Mouse (Mus musculus): ENCODE measurements at regions not wholly inside any gene's neighbourhood (a gene's known extent, or its start where the extent isn't known, plus 50 kb on each side); places are given as distances from the start of the nearest gene placed in this dataset.
A peak's percentile ranks its signal among the peaks of the same experiment; 100 is the strongest.

- TF ChIP-seq POLR2A (IDR thresholded peaks at IDR 0.05; ENCODE audit: borderline replicate concordance, extremely low read depth, insufficient read depth, insufficient read length, poor library complexity, severe bottlenecking) (no peak), CTCF (IDR thresholded peaks at IDR 0.05; ENCODE audit: borderline replicate concordance, extremely low read depth, insufficient read depth, insufficient read length) (no peak)
- DNase-seq (ENCODE audit: low read depth): no peak
Measured at GRCm38 (mm10) chr17:59429189-59429588, 416.0 kb upstream of the Nudt12 start.

DNA sequence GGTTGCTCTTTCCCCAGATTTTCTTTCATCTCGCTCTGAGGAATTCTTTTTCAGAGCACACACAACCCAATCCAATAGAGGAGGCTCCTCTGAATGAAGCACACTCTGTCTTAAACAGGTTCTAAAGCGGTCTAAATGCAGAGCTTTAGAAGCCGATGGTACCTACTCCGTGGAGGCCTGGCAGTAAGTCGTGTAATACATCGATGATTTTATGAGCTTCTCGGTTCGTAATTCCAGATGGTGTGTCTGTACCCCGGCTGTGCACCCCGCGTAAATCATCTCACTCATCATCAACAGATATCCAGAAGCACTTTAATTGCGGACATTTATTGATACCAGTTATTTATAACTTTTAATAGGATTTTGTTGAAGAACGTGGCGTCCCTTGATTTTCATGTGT lies 408.3 kb upstream of the Nudt12 start:
- DNase-seq (ENCODE audit: low read depth): no peak

GRCm38 (mm10) chr17:59409315-59409714 lies 396.1 kb upstream of the Nudt12 start:
- DNase-seq (ENCODE audit: low read depth): no peak
- no peak for TF ChIP-seq POLR2A (IDR thresholded peaks at IDR 0.05; ENCODE audit: borderline replicate concordance, extremely low read depth, insufficient read depth, insufficient read length, poor library complexity, severe bottlenecking)

More for the DNA sequence above, 408.3 kb upstream of the Nudt12 start:
- no peak for TF ChIP-seq CTCF (IDR thresholded peaks at IDR 0.05; ENCODE audit: borderline replicate concordance, extremely low read depth, insufficient read depth, insufficient read length)
- no peak for TF ChIP-seq POLR2A (IDR thresholded peaks at IDR 0.05; ENCODE audit: borderline replicate concordance, extremely low read depth, insufficient read depth, insufficient read length, poor library complexity, severe bottlenecking)

DNA sequence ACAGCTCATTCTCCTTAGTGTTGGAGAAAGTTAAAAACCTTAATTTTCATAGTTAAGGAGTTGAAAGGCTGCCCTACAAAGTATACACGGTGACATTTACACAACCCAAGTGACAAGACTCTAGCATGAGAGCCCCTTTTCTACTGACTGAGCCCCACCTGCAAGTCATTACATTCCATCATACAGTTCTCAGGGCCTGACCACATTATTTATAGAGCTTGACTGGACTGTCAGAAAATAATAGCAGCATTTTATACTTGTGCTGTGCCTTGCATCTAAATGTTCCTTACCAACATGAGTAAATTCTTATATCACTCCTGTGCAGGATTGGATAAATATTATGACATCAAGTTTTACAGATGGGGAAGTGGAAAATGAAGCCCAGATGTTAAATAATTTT lies 391.4 kb upstream of the Nudt12 start:
- no peak for DNase-seq (ENCODE audit: low read depth)
- TF ChIP-seq POLR2A (IDR thresholded peaks at IDR 0.05; ENCODE audit: borderline replicate concordance, extremely low read depth, insufficient read depth, insufficient read length, poor library complexity, severe bottlenecking) (no peak), CTCF (IDR thresholded peaks at IDR 0.05; ENCODE audit: borderline replicate concordance, extremely low read depth, insufficient read depth, insufficient read length) (no peak)

- no peak for DNase-seq (ENCODE audit: low read depth)
- no peak for TF ChIP-seq CTCF (IDR thresholded peaks at IDR 0.05; ENCODE audit: borderline replicate concordance, extremely low read depth, insufficient read depth, insufficient read length)
- TF ChIP-seq POLR2A (IDR thresholded peaks at IDR 0.05; ENCODE audit: borderline replicate concordance, extremely low read depth, insufficient read depth, insufficient read length, poor library complexity, severe bottlenecking): no peak
Measured at GRCm38 (mm10) chr17:59397404-59397803, 384.2 kb upstream of the Nudt12 start.

GRCm38 (mm10) chr17:59383107-59383438 lies 369.9 kb upstream of the Nudt12 start:
- DNase-seq (ENCODE audit: low read depth): no peak

DNA sequence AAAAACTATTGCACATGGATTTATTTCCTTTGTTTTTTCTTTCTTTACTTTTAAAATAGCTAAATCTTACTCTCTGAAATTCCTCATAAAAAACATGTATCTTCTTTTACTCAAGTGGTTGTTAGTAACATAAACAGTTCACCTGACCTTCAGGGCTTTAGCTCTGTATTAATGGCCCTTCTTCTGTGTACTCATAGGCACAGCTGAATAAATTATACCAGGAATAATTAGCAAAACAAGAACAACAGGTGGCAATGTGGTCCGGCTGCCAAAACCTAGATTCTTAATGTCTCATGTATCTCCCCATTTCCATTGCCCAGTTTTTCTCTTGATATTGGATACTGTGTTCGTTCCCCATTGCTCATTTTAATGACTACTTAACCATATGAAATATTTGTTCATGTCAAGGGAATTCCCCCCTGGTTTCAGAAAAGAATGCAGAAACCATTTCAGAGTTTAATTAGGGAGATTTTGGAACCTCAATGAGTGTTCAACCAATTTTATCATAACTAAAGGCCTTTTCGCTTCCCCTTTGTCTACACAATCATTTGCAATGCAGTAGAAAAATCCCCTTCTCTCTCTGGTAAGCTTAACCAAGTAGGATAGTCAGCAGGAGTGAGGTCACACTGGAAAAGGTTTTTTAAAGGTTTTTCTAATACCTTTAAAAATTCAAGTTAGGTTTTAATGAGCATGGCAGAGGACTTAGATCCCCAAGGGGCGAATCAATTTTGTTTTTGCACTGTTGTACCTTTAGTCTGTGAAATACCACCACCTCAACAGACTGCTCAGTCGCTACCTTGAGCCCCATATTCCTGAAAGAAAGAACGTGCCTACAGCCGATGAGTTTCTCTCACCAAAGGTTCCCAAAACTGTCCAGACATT lies 369.3 kb upstream of the Nudt12 start:
- peak; percentile 67 for DNase-seq (ENCODE audit: low read depth)
- TF ChIP-seq POLR2A (IDR thresholded peaks at IDR 0.05; ENCODE audit: borderline replicate concordance, extremely low read depth, insufficient read depth, insufficient read length, poor library complexity, severe bottlenecking) (no peak), CTCF (IDR thresholded peaks at IDR 0.05; ENCODE audit: borderline replicate concordance, extremely low read depth, insufficient read depth, insufficient read length) (no peak)

More at GRCm38 (mm10) chr17:59383107-59383438, 369.9 kb upstream of the Nudt12 start:
- TF ChIP-seq POLR2A (IDR thresholded peaks at IDR 0.05; ENCODE audit: borderline replicate concordance, extremely low read depth, insufficient read depth, insufficient read length, poor library complexity, severe bottlenecking) (no peak), CTCF (IDR thresholded peaks at IDR 0.05; ENCODE audit: borderline replicate concordance, extremely low read depth, insufficient read depth, insufficient read length) (no peak)

- no peak for DNase-seq (ENCODE audit: low read depth)
- no peak for TF ChIP-seq POLR2A (IDR thresholded peaks at IDR 0.05; ENCODE audit: borderline replicate concordance, extremely low read depth, insufficient read depth, insufficient read length, poor library complexity, severe bottlenecking)
- no peak for TF ChIP-seq CTCF (IDR thresholded peaks at IDR 0.05; ENCODE audit: borderline replicate concordance, extremely low read depth, insufficient read depth, insufficient read length)
Measured at GRCm38 (mm10) chr17:59373505-59374106, 360.4 kb upstream of the Nudt12 start.

DNA sequence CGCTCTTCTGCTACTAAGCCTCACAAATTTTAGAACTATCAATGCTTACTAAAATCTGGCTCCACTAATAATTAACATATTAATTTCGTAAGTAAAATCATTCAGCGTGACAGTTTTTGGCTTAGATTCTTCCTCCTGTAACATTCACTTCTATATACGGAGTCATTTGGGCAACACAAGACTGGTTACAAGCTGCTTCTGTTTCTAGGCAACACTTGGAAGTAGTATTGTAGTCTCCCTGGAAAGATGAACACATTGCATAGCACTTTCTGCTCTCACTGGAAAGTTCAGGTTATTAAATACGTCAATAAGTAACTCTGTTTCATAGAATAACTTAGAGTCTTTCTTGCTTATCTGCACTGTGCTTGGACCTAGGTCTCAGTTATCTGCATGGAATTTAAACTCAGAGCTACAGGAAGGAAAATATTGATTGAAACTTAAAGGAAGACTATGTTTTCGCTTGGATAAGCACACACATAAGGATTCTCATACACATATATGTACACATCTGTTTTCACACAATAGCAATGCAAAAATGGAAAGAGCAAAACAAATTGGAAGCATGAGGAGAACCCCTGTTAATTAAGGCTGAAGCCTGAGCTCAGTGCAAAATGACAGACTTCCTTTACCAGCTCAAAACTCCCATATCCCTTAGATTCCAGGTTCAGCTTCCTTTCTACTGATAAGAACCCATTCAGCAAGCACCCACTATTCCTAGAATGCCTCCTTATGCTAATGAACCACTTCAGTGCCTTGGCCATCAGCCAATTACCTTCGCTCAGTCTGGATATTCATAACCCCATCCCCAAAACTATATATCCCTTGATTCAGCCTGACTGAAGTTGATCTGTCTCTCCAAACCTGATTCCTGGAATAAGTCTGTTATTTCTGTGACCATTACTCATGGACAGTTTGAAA lies 356.7 kb upstream of the Nudt12 start:
- no peak for TF ChIP-seq CTCF (IDR thresholded peaks at IDR 0.05; ENCODE audit: borderline replicate concordance, extremely low read depth, insufficient read depth, insufficient read length)
- TF ChIP-seq POLR2A (IDR thresholded peaks at IDR 0.05; ENCODE audit: borderline replicate concordance, extremely low read depth, insufficient read depth, insufficient read length, poor library complexity, severe bottlenecking): no peak
- peak; percentile 25 for DNase-seq (ENCODE audit: low read depth)

DNA sequence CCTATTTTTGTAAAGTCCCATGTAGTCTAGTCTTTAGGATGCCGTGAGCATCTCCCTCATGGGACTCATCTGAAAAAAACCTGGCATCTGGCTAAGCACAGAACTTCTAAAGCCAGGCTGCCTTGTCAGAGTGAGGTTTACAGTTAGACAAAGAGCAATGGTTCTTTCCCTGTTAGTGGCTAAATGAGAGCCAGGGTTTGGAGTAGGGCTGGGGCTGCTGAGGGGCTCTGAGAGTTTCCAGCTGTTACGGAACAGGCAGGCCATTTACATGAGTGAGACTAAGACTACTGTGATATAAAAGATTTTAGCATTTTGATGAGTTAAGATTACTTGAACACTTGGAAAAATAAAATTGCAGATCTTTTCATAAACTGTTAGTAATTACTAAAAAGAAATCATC lies 352.2 kb upstream of the Nudt12 start:
- no peak for TF ChIP-seq CTCF (IDR thresholded peaks at IDR 0.05; ENCODE audit: borderline replicate concordance, extremely low read depth, insufficient read depth, insufficient read length)
- no peak for TF ChIP-seq POLR2A (IDR thresholded peaks at IDR 0.05; ENCODE audit: borderline replicate concordance, extremely low read depth, insufficient read depth, insufficient read length, poor library complexity, severe bottlenecking)

DNA sequence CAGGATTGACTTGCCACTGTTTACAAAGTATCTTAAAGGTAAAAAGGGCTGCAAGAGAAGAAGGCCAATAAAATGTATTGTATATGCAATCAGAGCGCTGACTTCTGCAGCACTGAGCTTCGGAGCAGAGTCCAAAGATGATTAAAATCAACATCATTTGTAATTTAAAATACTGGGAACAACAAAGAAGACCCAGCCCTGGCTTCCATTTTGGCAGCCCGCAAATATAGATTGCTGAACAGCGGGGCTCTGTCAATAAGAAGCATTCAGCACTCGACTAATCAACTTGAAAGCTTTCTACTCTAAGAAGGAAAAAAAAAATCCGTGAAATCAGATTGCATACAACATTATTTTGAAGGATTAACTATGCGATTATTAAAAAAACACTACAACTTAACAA lies 348.9 kb upstream of the Nudt12 start:
- no peak for TF ChIP-seq POLR2A (IDR thresholded peaks at IDR 0.05; ENCODE audit: borderline replicate concordance, extremely low read depth, insufficient read depth, insufficient read length, poor library complexity, severe bottlenecking)
- no peak for TF ChIP-seq CTCF (IDR thresholded peaks at IDR 0.05; ENCODE audit: borderline replicate concordance, extremely low read depth, insufficient read depth, insufficient read length)
- DNase-seq (ENCODE audit: low read depth): peak; percentile 64

More for the DNA sequence above, 352.2 kb upstream of the Nudt12 start:
- DNase-seq (ENCODE audit: low read depth): peak; percentile 29

Measured in brain, embryonic 14.5 days (tissue).